ENCODE assay signal across 25 mouse cellular contexts in the genomic region with DNA sequence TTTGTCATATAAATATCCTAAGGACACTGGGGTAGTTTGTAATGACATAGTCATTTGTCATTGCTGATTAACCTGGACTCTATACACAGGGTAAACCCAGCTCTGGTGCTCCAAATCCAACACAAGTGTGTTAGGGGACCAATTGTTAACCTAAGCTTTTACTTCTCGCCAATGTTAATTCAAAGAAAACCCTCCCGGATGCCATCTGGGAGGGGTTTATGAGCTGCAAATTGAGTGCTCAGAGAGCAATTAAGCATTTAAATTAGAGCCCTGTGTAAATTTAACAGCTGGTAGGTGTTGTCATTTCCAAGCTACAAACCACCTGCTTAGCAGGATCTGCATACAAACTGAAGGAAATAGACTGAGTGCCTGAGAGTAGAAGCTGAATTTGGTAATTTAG. TPM values are rescaled to one million over a fixed set of nuclear protein-coding genes. Genes with fewer than 3 reads are reported as not detected.
DNase-seq lines count a peak whose midpoint lies in the region; ATAC-seq and TF ChIP-seq lines count a peak whose summit lies in the region.
"Had no signal": no experiment of that assay in that cellular context is flagged by ENCODE, and none has a peak within 500 bp of the region (broad histone marks: within the 10 kb centered on the region; RNA-seq: fewer than 3 reads in every experiment).

No protein-coding gene starts in this region.

- peak; percentile 87 for ATAC-seq in forebrain, embryonic 14.5 days
- no peak for ATAC-seq in forebrain, embryonic 12.5 days (ENCODE audit: low FRiP score)
- no peak for ATAC-seq in midbrain, embryonic 11.5 days (ENCODE audit: low FRiP score)
- no peak for ATAC-seq in midbrain, embryonic 15.5 days (replicated peaks)
- ATAC-seq: activated CD4-positive, CD25-positive, alpha-beta regulatory T cell, adult 4 months; intestine, postnatal 0 days had no signal

- H3K27me3 ChIP-seq in forebrain, embryonic 14.5 days (replicated peaks; ENCODE audit: control insufficient read depth, insufficient read depth, low read length), result no peaks in the 10 kb centered on the region
- H3K27me3 ChIP-seq in forebrain, embryonic 12.5 days, result no peaks in the 10 kb centered on the region
- H3K27me3 ChIP-seq in midbrain, embryonic 11.5 days (ENCODE audit: control insufficient read depth, insufficient read depth, low read length), result no peaks in the 10 kb centered on the region
- H3K27me3 ChIP-seq in midbrain, embryonic 15.5 days (replicated peaks), result no peaks in the 10 kb centered on the region
- H3K27me3 ChIP-seq: CH12.LX; kidney, embryonic 15.5 days; liver, embryonic 13.5 days; midbrain, embryonic 12.5 days had no signal

- no peaks in the 10 kb centered on the region for H3K9me3 ChIP-seq in forebrain, embryonic 14.5 days (replicated peaks; ENCODE audit: control insufficient read depth, low read length)
- H3K9me3 ChIP-seq in forebrain, embryonic 12.5 days, result no peaks in the 10 kb centered on the region
- H3K9me3 ChIP-seq in midbrain, embryonic 11.5 days (ENCODE audit: control insufficient read depth, low read length), result no peaks in the 10 kb centered on the region
- no peaks in the 10 kb centered on the region for H3K9me3 ChIP-seq in midbrain, embryonic 15.5 days
- H3K9me3 ChIP-seq: kidney, embryonic 15.5 days; liver, embryonic 13.5 days; midbrain, embryonic 12.5 days had no signal

- no peak overlapping the region for H3K9ac ChIP-seq in forebrain, embryonic 14.5 days (ENCODE audit: low read length)
- no peak overlapping the region for H3K9ac ChIP-seq in forebrain, embryonic 12.5 days
- no peak overlapping the region for H3K9ac ChIP-seq in midbrain, embryonic 11.5 days (ENCODE audit: low read length)
- no peak overlapping the region for H3K9ac ChIP-seq in midbrain, embryonic 15.5 days
- H3K9ac ChIP-seq: kidney, embryonic 15.5 days; liver, embryonic 13.5 days; midbrain, embryonic 12.5 days had no signal

- no peak for TF ChIP-seq POLR2A in brain, embryonic 14.5 days (IDR thresholded peaks at IDR 0.05; ENCODE audit: borderline replicate concordance, extremely low read depth, insufficient read depth, insufficient read length, poor library complexity, severe bottlenecking)

- H3K27ac ChIP-seq in forebrain, embryonic 14.5 days (ENCODE audit: low read depth, low read length), result peak overlapping the region; percentile 52; the same call in 1 of the 2 replicates
- H3K27ac ChIP-seq in forebrain, embryonic 12.5 days, result no peak overlapping the region
- H3K27ac ChIP-seq in midbrain, embryonic 11.5 days (ENCODE audit: low read depth, low read length), result no peak overlapping the region
- no peak overlapping the region for H3K27ac ChIP-seq in midbrain, embryonic 15.5 days
- no peak overlapping the region for H3K27ac ChIP-seq in left cerebral cortex, adult 2 months
- H3K27ac ChIP-seq: kidney, embryonic 15.5 days; liver, embryonic 13.5 days; midbrain, embryonic 12.5 days had no signal

- DNase-seq in forebrain, embryonic 14.5 days (ENCODE audit: low spot score), result peak; percentile 86
- peak; percentile 71 for DNase-seq in midbrain, embryonic 11.5 days (ENCODE audit: low spot score, missing footprints)
- peak; percentile 47 for DNase-seq in A20 (ENCODE audit: low read depth, low spot score)
- DNase-seq in brain, embryonic 14.5 days (ENCODE audit: low read depth), result peak; percentile 89
- no peak for DNase-seq in left cerebral cortex, adult 2 months (ENCODE audit: extremely low spot score in 1 of 2, low spot score in 2 of 2)
- DNase-seq in cerebellum, adult 9-10 months, result no peak
- DNase-seq: adrenal gland, adult 8-10 months; cerebellum, adult 2 months; gastrocnemius, postnatal 14 days; heart, adult 11 months; kidney, postnatal 4 days; liver, embryonic 13.5 days; lung, adult 2 months; lung, postnatal 14 days; right cerebral cortex, adult 18-20 months; right cerebral cortex, postnatal 4 days; thymus, postnatal 36 days had no signal

- intact Hi-C loops in left cerebral cortex, adult 2 months (cut with DNase I), result loop anchor here (2.0 kb wide), 1 partner anchor 127 kb away; no protein-coding TSS in a partner anchor

- no peaks in the 10 kb centered on the region for H3K36me3 ChIP-seq in forebrain, embryonic 14.5 days (ENCODE audit: control insufficient read depth, insufficient read depth, low read length)
- no peaks in the 10 kb centered on the region for H3K36me3 ChIP-seq in forebrain, embryonic 12.5 days (replicated peaks)
- no peaks in the 10 kb centered on the region for H3K36me3 ChIP-seq in midbrain, embryonic 11.5 days (ENCODE audit: control insufficient read depth, insufficient read depth, low read length)
- no peaks in the 10 kb centered on the region for H3K36me3 ChIP-seq in midbrain, embryonic 15.5 days (replicated peaks)
- H3K36me3 ChIP-seq: kidney, embryonic 15.5 days; liver, embryonic 13.5 days; midbrain, embryonic 12.5 days had no signal

- TF ChIP-seq CTCF in brain, embryonic 14.5 days (IDR thresholded peaks at IDR 0.05; ENCODE audit: borderline replicate concordance, extremely low read depth, insufficient read depth, insufficient read length), result no peak
- TF ChIP-seq CTCF in left cerebral cortex, adult 2 months (IDR thresholded peaks at IDR 0.05), result no peak

- no peak overlapping the region for H3K4me2 ChIP-seq in forebrain, embryonic 14.5 days (ENCODE audit: low read length)
- no peak overlapping the region for H3K4me2 ChIP-seq in forebrain, embryonic 12.5 days
- H3K4me2 ChIP-seq in midbrain, embryonic 11.5 days, result no peak overlapping the region
- no peak overlapping the region for H3K4me2 ChIP-seq in midbrain, embryonic 15.5 days
- H3K4me2 ChIP-seq: heart, embryonic 11.5 days; kidney, embryonic 15.5 days; liver, embryonic 13.5 days; midbrain, embryonic 12.5 days had no signal

- H3K4me3 ChIP-seq in forebrain, embryonic 14.5 days (ENCODE audit: low read depth, low read length), result no peak overlapping the region
- H3K4me3 ChIP-seq in forebrain, embryonic 12.5 days (replicated peaks), result no peak overlapping the region
- no peak overlapping the region for H3K4me3 ChIP-seq in midbrain, embryonic 11.5 days (ENCODE audit: low read depth, low read length)
- no peak overlapping the region for H3K4me3 ChIP-seq in midbrain, embryonic 15.5 days
- no peak overlapping the region for H3K4me3 ChIP-seq in left cerebral cortex, adult 2 months
- H3K4me3 ChIP-seq: kidney, embryonic 15.5 days; liver, embryonic 13.5 days; midbrain, embryonic 12.5 days had no signal

- WGBS in forebrain, embryonic 14.5 days, result 12% methylated on average over 2 of the region's 2 CpGs
- WGBS in forebrain, embryonic 12.5 days, result 37% methylated on average over 2 of the region's 2 CpGs
- WGBS in midbrain, embryonic 11.5 days, result 59% methylated on average over 2 of the region's 2 CpGs
- WGBS in midbrain, embryonic 15.5 days, result 37% methylated on average over 2 of the region's 2 CpGs

- 0 out of 2 replicates have a peak, but pooled peaks cover 2% of the 10 kb centered on the region for H3K4me1 ChIP-seq in forebrain, embryonic 14.5 days (ENCODE audit: control insufficient read depth, insufficient read depth, low read length)
- no peaks in the 10 kb centered on the region for H3K4me1 ChIP-seq in forebrain, embryonic 12.5 days
- no peaks in the 10 kb centered on the region for H3K4me1 ChIP-seq in midbrain, embryonic 11.5 days (ENCODE audit: control insufficient read depth, insufficient read depth, low read length)
- no peaks in the 10 kb centered on the region for H3K4me1 ChIP-seq in midbrain, embryonic 15.5 days
- H3K4me1 ChIP-seq: kidney, embryonic 15.5 days; liver, embryonic 13.5 days; midbrain, embryonic 12.5 days had no signal

RNA-seq across cellular contexts. Expression of gene Mtf2, which starts 30.0 kb away (rescaled TPM):
- polyA plus RNA-seq in forebrain, embryonic 14.5 days (2014; fragmentation: Nextera tagmentation; extraction: Ambion mirVana), result 128 and 139 TPM in 2 replicates
- polyA plus RNA-seq in forebrain, embryonic 12.5 days (2016; fragmentation: Nextera tagmentation; extraction: Ambion mirVana), result 134 and 138 TPM in 2 replicates
- 124 and 139 TPM in 2 replicates for polyA plus RNA-seq in midbrain, embryonic 11.5 days (2014; fragmentation: Nextera tagmentation; extraction: Ambion mirVana)
- 111 and 120 TPM in 2 replicates for polyA plus RNA-seq in midbrain, embryonic 15.5 days (2015; fragmentation: Nextera tagmentation; extraction: Ambion mirVana)
- 75.2 and 77.6 TPM in 2 replicates for polyA plus RNA-seq in brain, embryonic 14.5 days (2012; rRNA removed)
- total RNA-seq in left cerebral cortex, adult 2 months (2021), result 10 to 100 TPM; 63.9 to 68.0 TPM

RNA-seq across cellular contexts. Expression of gene Fam69a, which starts 48.6 kb away (rescaled TPM):
- 34.1 and 34.2 TPM in 2 replicates for polyA plus RNA-seq in forebrain, embryonic 14.5 days (2014; fragmentation: Nextera tagmentation; extraction: Ambion mirVana)
- polyA plus RNA-seq in forebrain, embryonic 12.5 days (2016; fragmentation: Nextera tagmentation; extraction: Ambion mirVana), result 22.1 and 22.6 TPM in 2 replicates
- 22.9 and 25.1 TPM in 2 replicates for polyA plus RNA-seq in midbrain, embryonic 11.5 days (2014; fragmentation: Nextera tagmentation; extraction: Ambion mirVana)
- 50.0 and 53.3 TPM in 2 replicates for polyA plus RNA-seq in midbrain, embryonic 15.5 days (2015; fragmentation: Nextera tagmentation; extraction: Ambion mirVana)
- 12.9 and 18.9 TPM in 2 replicates for polyA plus RNA-seq in brain, embryonic 14.5 days (2012; rRNA removed)
- 10 to 100 TPM; 27.1 to 31.7 TPM for total RNA-seq in left cerebral cortex, adult 2 months (2021)

Comparison
In these comparisons a context has a peak if more than half of its experiments do, and no peak if none do; other contexts are left out.
1. DNase-seq: peak in forebrain, embryonic 14.5 days (single experiment), midbrain, embryonic 11.5 days (single experiment), A20 (single experiment) and brain, embryonic 14.5 days (single experiment); none in left cerebral cortex, adult 2 months (0 of 2) and cerebellum, adult 9-10 months (single experiment).